Mouse (Mus musculus) heart, adult 8-10 months (tissue): ENCODE data around the gene Pde4dip. TPM values are rescaled to one million over a fixed set of nuclear protein-coding genes. Genes with fewer than 3 reads are reported as not detected.

Source experiments
- DNase-seq: peaks from one replicate; pipeline ENCODE4 v3.0.0; 2022; ENCODE audit warnings: low spot score
- total RNA-seq, 4 experiments: library from RNA; stranded (reverse); gene quantifications; 2 replicates each; pipeline ENCODE4 v1.2.4; 2022

The Pde4dip gene
- total RNA-seq, 4 experiments from 2014 or later: 1,836 to 2,320 (median 2,004) TPM

- DNase-seq: peak; percentile 64
Observed at GRCm38 (mm10) chr3:97802297-97802696, 86.2 kb downstream of the Pde4dip start.

- DNase-seq: no peak
Observed at GRCm38 (mm10) chr3:97801178-97801699, 87.3 kb downstream of the Pde4dip start.

GRCm38 (mm10) chr3:97800657-97801056 is 87.8 kb downstream of the Pde4dip start:
- no peak for DNase-seq

- DNase-seq: no peak
Observed at GRCm38 (mm10) chr3:97800004-97800403, 88.5 kb downstream of the Pde4dip start.

GRCm38 (mm10) chr3:97799267-97799666 is 89.2 kb downstream of the Pde4dip start:
- DNase-seq: no peak

DNA sequence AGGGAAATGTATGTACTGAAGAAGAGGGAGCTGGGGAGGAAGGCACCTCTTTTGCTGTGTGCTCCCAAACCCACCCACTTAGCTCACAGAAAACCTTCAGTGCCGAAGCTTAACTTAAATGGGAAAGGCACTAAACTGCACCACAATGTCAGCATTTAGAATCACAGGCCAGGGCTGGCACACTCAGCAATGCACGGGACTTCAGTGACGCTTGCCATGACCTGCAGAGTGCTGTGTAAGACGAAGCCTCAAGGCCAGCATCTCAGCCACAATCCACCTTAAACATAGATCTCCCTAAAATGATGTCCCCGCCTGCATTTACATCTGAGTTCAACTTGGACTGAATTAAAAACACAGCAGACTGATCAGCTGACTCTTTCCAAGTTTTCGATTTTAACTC is 91.1 kb downstream of the Pde4dip start:
- no peak for DNase-seq

- no peak for DNase-seq
Observed at GRCm38 (mm10) chr3:97793995-97794394, 94.5 kb downstream of the Pde4dip start.

- no peak for DNase-seq
Observed at GRCm38 (mm10) chr3:97790150-97790549, 98.4 kb downstream of the Pde4dip start.

GRCm38 (mm10) chr3:97789317-97789716 is 99.2 kb downstream of the Pde4dip start:
- DNase-seq: no peak

GRCm38 (mm10) chr3:97776195-97776594 is 112.3 kb downstream of the Pde4dip start:
- no peak for DNase-seq

DNA sequence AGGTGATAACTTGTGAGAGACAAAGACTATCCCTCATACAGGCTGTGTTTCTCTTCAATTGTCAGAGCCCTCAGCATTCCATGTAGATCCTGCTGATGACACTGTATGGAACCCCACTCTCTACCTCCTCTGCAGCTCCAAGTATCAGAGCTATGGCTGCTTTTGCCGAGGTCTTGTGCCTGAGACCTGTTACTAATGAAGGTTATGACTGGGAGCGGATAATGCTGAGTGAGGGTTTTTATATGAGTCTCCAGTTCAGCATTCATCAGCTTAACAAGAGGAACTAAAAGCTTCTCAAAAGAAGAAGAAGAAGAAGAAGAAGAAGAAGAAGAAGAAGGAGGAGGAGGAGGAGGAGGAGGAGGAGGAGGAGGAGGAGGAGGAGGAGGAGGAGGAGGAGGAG is 112.8 kb downstream of the Pde4dip start:
- DNase-seq: no peak

DNA sequence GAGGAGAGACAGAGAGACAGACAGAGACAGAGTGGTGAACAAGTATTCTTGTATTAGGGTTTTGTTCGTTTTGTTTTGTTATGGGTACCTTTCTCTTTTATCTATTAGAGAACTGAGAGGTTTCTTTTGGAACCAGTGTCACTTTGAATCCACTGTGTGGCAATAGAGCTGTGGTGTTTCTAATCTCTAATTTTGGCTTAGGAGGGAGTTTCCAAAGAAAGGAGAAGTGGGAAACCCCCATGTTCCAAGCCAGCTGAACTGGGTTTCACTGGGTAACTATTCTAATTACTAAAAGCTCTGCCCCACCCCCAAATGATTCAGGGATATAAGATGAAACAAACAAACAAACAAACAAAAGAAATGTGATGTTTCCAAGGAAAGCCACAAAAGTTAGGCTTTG is 113.6 kb downstream of the Pde4dip start:
- DNase-seq: no peak

DNA sequence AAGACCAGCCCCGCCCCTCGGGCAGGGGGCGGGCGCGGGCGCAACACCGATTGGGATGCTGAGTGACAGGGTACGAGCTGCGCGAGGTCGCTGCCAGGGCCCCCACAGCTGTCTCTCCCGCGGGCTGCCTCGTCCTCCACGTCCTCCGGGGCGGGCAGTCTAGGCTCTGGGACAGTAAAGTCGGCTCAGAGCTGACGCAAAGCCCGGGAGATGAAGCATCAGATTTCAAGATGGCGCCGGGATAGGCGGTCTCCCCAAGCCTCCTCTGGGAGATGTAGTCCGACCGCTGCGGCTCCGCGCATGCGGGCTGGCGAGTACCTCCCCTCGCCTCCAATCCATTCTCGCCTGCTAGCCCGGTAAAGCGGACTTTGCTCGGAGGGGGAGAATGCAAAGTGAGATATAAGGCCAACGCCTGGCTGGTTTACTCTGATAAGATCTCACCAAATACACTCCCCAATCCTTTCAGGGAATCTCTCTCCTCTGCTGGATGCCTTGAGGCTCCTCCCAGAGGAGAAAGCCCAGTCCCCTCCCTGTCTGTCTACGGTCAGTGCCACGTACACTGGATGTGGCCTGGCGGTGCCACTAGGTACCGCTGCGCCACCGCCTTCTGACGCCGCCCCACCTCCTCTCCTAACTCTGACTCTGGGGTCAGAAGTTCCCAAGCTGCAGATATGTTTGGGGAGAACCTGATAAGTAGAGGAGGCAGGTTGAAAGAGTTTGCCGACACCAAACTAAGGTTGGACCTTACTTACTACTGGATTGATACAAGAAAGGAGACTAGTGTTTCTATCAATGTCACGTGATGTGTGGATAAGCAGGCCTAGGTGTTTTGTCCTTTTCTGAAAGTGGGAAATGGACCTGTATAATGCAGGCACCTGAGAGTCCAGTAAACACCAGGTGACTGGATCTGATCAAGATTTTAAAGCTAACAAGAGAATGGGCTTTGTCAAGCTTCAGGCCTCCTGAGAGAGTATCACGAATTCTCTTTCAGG is 120.4 kb downstream of the Pde4dip start:
- DNase-seq: peak; percentile 94

GRCm38 (mm10) chr3:97767041-97767770 is 121.3 kb downstream of the Pde4dip start:
- DNase-seq: peak; percentile 9

DNA sequence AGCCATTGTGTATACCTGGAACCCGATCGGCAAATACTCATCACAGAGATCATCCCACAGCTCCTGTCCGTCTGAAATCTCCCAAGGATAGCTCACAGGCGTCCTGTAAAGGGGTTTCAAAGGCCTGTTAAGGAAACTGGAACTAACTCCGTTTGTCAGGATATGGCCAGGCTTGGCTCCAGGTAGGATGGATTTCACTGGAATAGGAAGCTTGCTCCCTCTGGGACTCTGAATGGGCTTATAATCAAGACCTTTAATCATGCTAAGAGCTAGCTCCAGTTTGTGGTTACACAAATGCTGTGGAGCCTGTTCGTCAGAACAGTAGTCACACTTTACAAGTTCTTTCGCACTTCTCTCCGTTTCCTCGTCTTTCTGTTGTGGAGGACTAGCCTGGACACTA is 122.0 kb downstream of the Pde4dip start:
- peak; percentile 47 for DNase-seq

DNA sequence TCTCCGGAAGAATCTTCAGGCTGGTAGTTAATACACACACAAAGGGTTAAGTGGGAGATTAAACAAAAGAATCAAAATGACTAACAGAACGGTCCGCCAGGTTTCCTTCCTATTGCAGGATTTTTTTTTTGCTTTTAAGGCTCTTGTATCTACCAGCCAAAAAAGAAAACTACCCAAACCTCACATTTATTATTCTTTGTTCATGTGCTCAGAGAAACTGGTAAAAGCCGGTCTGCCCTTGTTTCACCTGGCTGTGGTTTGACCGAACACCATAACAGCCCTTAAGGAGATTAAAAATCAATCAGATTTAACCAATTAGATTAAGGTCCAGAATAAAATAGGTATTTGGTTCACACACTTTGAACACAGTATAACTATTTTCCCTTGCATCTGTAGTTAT is 124.4 kb downstream of the Pde4dip start:
- DNase-seq: no peak

DNA sequence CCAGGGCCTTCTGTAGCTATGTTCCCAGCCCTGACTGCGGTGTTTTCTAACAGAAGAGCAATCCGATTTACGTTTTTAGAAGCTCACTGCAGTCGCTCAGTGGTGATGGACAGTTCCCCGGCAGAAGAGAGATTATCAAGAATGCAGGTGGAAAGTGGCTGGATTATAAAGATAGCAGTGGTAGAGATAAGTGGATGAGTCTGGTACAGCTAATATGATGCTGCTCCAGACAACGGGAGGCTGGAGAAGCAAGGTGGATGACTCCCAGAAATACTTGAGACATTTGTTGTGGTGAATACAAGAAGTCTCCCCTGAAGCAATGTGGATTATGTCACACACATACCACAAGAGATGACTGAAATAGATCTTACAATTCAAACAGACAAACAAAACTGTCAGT is 126.6 kb downstream of the Pde4dip start:
- no peak for DNase-seq

DNA sequence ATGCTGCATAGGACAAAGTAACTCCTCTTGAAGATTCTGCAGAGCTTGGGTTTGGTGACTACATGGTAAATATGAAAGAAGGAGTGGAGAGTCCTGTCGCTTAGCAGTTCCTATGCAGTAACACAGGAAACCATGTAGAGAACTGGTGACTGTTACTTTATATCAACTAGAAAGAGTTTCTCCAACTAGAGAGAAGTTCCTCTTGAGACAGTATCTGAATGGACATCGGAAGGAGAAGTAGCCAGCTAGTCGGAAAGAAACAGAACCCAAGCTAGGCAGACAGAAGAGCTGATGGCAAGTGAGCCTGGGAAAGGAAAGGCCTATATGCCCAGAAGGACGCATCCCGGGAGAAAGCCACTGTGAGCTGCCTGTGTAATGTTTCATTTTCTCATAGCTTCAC is 127.3 kb downstream of the Pde4dip start:
- DNase-seq: no peak

DNA sequence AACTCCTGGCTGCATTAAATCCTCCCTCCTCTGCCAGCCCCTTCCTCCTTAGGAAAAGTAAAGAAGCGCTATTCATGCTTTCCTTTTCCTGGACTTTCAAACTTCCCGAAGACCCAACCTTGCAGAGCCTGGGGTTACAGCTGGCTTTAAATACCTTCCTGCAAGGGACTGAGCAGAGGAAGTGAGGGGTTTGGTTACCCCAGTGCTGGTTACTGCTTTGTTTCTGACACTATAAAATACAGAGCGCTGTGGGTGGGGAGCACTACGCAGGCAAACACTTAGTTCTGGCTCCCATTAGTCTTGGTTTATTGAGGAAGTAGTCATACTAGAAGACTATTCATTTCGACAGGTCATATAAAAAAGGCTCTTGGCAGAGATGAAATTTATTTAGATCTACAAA is 128.7 kb downstream of the Pde4dip start:
- DNase-seq: no peak

GRCm38 (mm10) chr3:97757501-97757900 is 131.0 kb downstream of the Pde4dip start:
- no peak for DNase-seq

- no peak for DNase-seq
Observed at GRCm38 (mm10) chr3:97756283-97757074, 132.0 kb downstream of the Pde4dip start.

GRCm38 (mm10) chr3:97755411-97755810 is 133.1 kb downstream of the Pde4dip start:
- no peak for DNase-seq
